Mouse (Mus musculus) CH12.LX (cell line): ENCODE results near the gene Gripap1.

Experiments used
- BHLHE40 ChIP-seq: IDR thresholded peaks from 2 replicates; pipeline ENCODE4 v1.6.1; 2011; ENCODE audit warnings: mild to moderate bottlenecking, low read depth, low read length, improper control_type of control experiment
- CTCF ChIP-seq, 2 experiments: IDR thresholded peaks in 1 of 2; conservative IDR thresholded peaks in 1 of 2; 2 replicates each; pipeline ENCODE4 v1.5.1; 2011 to 2012; ENCODE audit warnings: low read depth in 2 of 2, low read length in 2 of 2, improper control_type of control experiment in 1 of 2, inconsistent platforms in 1 of 2, mild to moderate bottlenecking in 1 of 2, moderate library complexity in 1 of 2
- EP300 ChIP-seq: IDR thresholded peaks from 2 replicates; pipeline ENCODE4 v1.6.1; 2011; ENCODE audit warnings: low read length, improper control_type of control experiment
- ETS1 ChIP-seq: conservative IDR thresholded peaks from 2 replicates; pipeline ENCODE4 v1.6.1; 2012; ENCODE audit warnings: low read depth, mild to moderate bottlenecking, inconsistent platforms, low read length, improper control_type of control experiment, moderate library complexity
- HCFC1 ChIP-seq: IDR thresholded peaks from 2 replicates; pipeline ENCODE4 v1.6.1; 2012; ENCODE audit warnings: low read depth, mild to moderate bottlenecking, inconsistent platforms, low read length, improper control_type of control experiment
- IRF4 ChIP-seq: IDR thresholded peaks from 2 replicates; pipeline ENCODE4 v1.6.1; 2014; ENCODE audit warnings: low read depth, mild to moderate bottlenecking, inconsistent platforms, low read length, improper control_type of control experiment
- MAX ChIP-seq: IDR thresholded peaks from 2 replicates; pipeline ENCODE4 v1.6.1; 2011; ENCODE audit warnings: low read length, improper control_type of control experiment
- MAZ ChIP-seq: IDR thresholded peaks from 2 replicates; pipeline ENCODE4 v1.6.1; 2012; ENCODE audit warnings: low read depth, mild to moderate bottlenecking, inconsistent platforms, low read length, improper control_type of control experiment, moderate library complexity
- NRF1 ChIP-seq: IDR thresholded peaks from 2 replicates; pipeline ENCODE4 v1.6.1; 2014; ENCODE audit warnings: low read depth, mild to moderate bottlenecking, inconsistent platforms, low read length, improper control_type of control experiment, moderate library complexity
- POLR2A ChIP-seq: IDR thresholded peaks from 2 replicates; pipeline ENCODE4 v1.6.1; 2011; ENCODE audit warnings: low read depth, mild to moderate bottlenecking, improper control_type of control experiment, low read length
- POLR2AphosphoS2 ChIP-seq: IDR thresholded peaks from 2 replicates; pipeline ENCODE4 v1.6.1; 2011; ENCODE audit warnings: low read depth, low read length, improper control_type of control experiment
- TBP ChIP-seq: conservative IDR thresholded peaks from 2 replicates; pipeline ENCODE4 v1.6.1; 2011; ENCODE audit warnings: low read depth, low read length, improper control_type of control experiment

DNA sequence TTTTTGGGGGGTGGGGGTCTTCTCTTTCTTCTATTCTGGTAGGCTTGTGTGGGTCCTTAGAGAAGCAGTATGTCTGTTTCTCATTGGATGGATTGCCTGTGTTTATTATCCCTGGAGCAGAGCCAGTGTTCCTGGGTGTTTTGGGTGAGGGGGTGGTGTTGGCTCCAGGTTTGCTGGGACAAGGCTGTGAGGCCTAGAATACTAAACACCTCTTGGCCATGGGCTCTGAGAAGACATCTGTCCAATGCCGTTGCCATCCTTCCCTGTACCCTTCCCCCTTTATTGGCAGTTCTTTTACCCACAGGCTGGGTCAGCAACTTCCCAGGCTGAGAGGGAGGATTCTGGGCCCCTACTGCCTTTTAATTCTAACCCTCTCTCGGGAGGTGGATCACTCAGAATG, 58.3 kb downstream of the Gripap1 start:
- TF ChIP-seq EP300 (no peak), CTCF (conservative IDR thresholded peaks at IDR 0.05 in 1 of 2, IDR thresholded peaks at IDR 0.05 in 1 of 2; ENCODE audit: low read depth in 2 of 2, low read length in 2 of 2) (no peak), IRF4 (no peak), POLR2A (no peak), MAX (no peak), TBP (no peak), ETS1 (no peak), POLR2AphosphoS2 (no peak), HCFC1 (no peak), NRF1 (no peak), BHLHE40 (no peak), MAZ (no peak)
